Mouse (Mus musculus): ENCODE measurements around the gene Mamstr.

DNA sequence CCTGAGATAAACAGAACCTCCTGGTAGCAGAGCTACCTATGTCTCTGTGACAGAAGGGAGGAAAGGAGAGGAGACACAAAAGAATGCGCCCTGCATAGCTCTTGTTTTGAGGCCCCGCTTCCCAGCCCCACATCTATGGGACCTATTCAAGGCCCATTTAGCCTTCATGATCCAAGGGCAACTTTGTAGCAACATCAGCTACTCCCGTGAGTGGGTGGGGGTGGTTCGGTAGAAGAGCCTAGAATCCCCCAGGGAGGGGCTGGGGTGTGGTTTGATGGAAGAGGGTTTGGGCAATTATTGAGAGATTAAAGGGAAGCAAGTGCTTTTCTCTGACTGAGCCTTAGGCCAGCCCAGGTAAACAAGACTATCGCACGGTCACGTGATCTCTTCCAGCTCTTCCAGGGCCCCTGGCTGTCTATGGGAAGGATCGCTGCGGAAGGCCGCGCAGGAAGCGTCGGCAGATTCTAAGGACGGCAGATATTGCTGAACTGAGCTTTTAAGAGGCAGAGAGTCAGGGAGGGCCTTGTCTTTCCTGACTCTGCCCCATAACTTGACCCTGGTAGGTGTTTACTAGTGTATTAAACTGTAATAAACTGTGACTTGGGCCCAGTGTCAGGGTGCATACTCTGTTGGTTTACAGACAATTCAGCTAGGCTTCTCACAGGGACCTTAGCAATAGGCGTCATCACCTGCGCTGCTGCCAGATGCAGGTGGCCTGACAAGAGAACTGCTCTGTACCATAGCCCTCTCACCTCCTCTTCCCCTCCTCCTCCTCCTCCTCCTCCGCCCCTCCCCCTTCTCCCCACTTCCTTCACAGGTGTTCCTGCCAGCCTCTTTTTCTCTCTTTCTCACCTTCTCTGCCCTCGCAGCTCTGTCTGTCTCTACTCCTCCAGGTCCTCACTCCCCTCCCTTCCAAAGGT lies 40.6 kb upstream of the Mamstr start:
- TF ChIP-seq CTCF (IDR thresholded peaks at IDR 0.05; ENCODE audit: borderline replicate concordance, extremely low read depth, insufficient read depth, insufficient read length) (no peak), POLR2A (IDR thresholded peaks at IDR 0.05; ENCODE audit: borderline replicate concordance, extremely low read depth, insufficient read depth, insufficient read length, poor library complexity, severe bottlenecking) (no peak)
